Mouse (Mus musculus): ENCODE data around the gene Smco3. TPM values are rescaled to one million over a fixed set of nuclear protein-coding genes. Genes with fewer than 3 reads are reported as not detected.

The Smco3 gene
- polyA plus RNA-seq, 1 experiment: not detected

GRCm38 (mm10) chr6:136848971-136849370, 13.7 kb upstream of the Smco3 start:
- TF ChIP-seq CTCF (IDR thresholded peaks at IDR 0.05; ENCODE audit: borderline replicate concordance, insufficient read depth, low read length) (no peak), POLR2A (IDR thresholded peaks at IDR 0.05; ENCODE audit: low read depth, low read length) (no peak)
- Histone ChIP-seq H3K4me3 (ENCODE audit: insufficient read depth, low read length) (no peak overlapping the region), H3K4me1 (ENCODE audit: control insufficient read depth, insufficient read depth, low read length) (0 out of 2 replicates have a peak, but pooled peaks cover 2% of the 10 kb centered on the region), H3K27ac (ENCODE audit: insufficient read depth, low read length) (no peak overlapping the region)

- Histone ChIP-seq H3K27ac (ENCODE audit: insufficient read depth, low read length) (no peak overlapping the region), H3K4me1 (ENCODE audit: control insufficient read depth, insufficient read depth, low read length) (0 out of 2 replicates have a peak, but pooled peaks cover 2% of the 10 kb centered on the region), H3K4me3 (ENCODE audit: insufficient read depth, low read length) (no peak overlapping the region)
- TF ChIP-seq CTCF (IDR thresholded peaks at IDR 0.05; ENCODE audit: borderline replicate concordance, insufficient read depth, low read length) (no peak), POLR2A (IDR thresholded peaks at IDR 0.05; ENCODE audit: low read depth, low read length) (no peak)
Observed at GRCm38 (mm10) chr6:136848399-136848798, 13.1 kb upstream of the Smco3 start.

- TF ChIP-seq POLR2A (IDR thresholded peaks at IDR 0.05; ENCODE audit: low read depth, low read length) (no peak), CTCF (IDR thresholded peaks at IDR 0.05; ENCODE audit: borderline replicate concordance, insufficient read depth, low read length) (0 out of 2 replicates have a peak, but pooled peaks have one; percentile 8)
- Histone ChIP-seq H3K4me3 (ENCODE audit: insufficient read depth, low read length) (no peak overlapping the region), H3K27ac (ENCODE audit: insufficient read depth, low read length) (no peak overlapping the region), H3K4me1 (ENCODE audit: control insufficient read depth, insufficient read depth, low read length) (0 out of 2 replicates have a peak, but pooled peaks cover 1% of the 10 kb centered on the region)
Observed at GRCm38 (mm10) chr6:136847790-136848189, 12.5 kb upstream of the Smco3 start.

GRCm38 (mm10) chr6:136847267-136847666, 12.0 kb upstream of the Smco3 start:
- H3K4me3 ChIP-seq (ENCODE audit: insufficient read depth, low read length): no peak overlapping the region
- H3K27ac ChIP-seq (ENCODE audit: insufficient read depth, low read length): no peak overlapping the region
- no peak for TF ChIP-seq CTCF (IDR thresholded peaks at IDR 0.05; ENCODE audit: borderline replicate concordance, insufficient read depth, low read length)
- TF ChIP-seq POLR2A (IDR thresholded peaks at IDR 0.05; ENCODE audit: low read depth, low read length): no peak
- no peaks in the 10 kb centered on the region for H3K4me1 ChIP-seq (ENCODE audit: control insufficient read depth, insufficient read depth, low read length)

- H3K4me1 ChIP-seq (ENCODE audit: control insufficient read depth, insufficient read depth, low read length): no peaks in the 10 kb centered on the region
- TF ChIP-seq CTCF (IDR thresholded peaks at IDR 0.05; ENCODE audit: borderline replicate concordance, insufficient read depth, low read length) (no peak), POLR2A (IDR thresholded peaks at IDR 0.05; ENCODE audit: low read depth, low read length) (no peak)
- no peak overlapping the region for H3K4me3 ChIP-seq (ENCODE audit: insufficient read depth, low read length)
- no peak overlapping the region for H3K27ac ChIP-seq (ENCODE audit: insufficient read depth, low read length)
Observed at GRCm38 (mm10) chr6:136845706-136846480, 10.6 kb upstream of the Smco3 start.

GRCm38 (mm10) chr6:136844903-136845302, 9.7 kb upstream of the Smco3 start:
- Histone ChIP-seq H3K27ac (ENCODE audit: insufficient read depth, low read length) (no peak overlapping the region), H3K4me1 (ENCODE audit: control insufficient read depth, insufficient read depth, low read length) (no peaks in the 10 kb centered on the region), H3K4me3 (ENCODE audit: insufficient read depth, low read length) (no peak overlapping the region)
- TF ChIP-seq POLR2A (IDR thresholded peaks at IDR 0.05; ENCODE audit: low read depth, low read length): no peak
- no peak for TF ChIP-seq CTCF (IDR thresholded peaks at IDR 0.05; ENCODE audit: borderline replicate concordance, insufficient read depth, low read length)

- TF ChIP-seq CTCF (IDR thresholded peaks at IDR 0.05; ENCODE audit: borderline replicate concordance, insufficient read depth, low read length) (no peak), POLR2A (IDR thresholded peaks at IDR 0.05; ENCODE audit: low read depth, low read length) (no peak)
- Histone ChIP-seq H3K4me3 (ENCODE audit: insufficient read depth, low read length) (no peak overlapping the region), H3K4me1 (ENCODE audit: control insufficient read depth, insufficient read depth, low read length) (no peaks in the 10 kb centered on the region), H3K27ac (ENCODE audit: insufficient read depth, low read length) (no peak overlapping the region)
Observed at GRCm38 (mm10) chr6:136837323-136837722, 2.1 kb upstream of the Smco3 start.

GRCm38 (mm10) chr6:136831712-136832111, 3.5 kb downstream of the Smco3 start:
- no peaks in the 10 kb centered on the region for H3K4me1 ChIP-seq (ENCODE audit: control insufficient read depth, insufficient read depth, low read length)
- H3K4me3 ChIP-seq (ENCODE audit: insufficient read depth, low read length): no peak overlapping the region
- H3K27ac ChIP-seq (ENCODE audit: insufficient read depth, low read length): no peak overlapping the region
- TF ChIP-seq CTCF (IDR thresholded peaks at IDR 0.05; ENCODE audit: borderline replicate concordance, insufficient read depth, low read length): no peak
- TF ChIP-seq POLR2A (IDR thresholded peaks at IDR 0.05; ENCODE audit: low read depth, low read length): no peak

GRCm38 (mm10) chr6:136828681-136829080, 6.6 kb downstream of the Smco3 start:
- TF ChIP-seq CTCF (IDR thresholded peaks at IDR 0.05; ENCODE audit: borderline replicate concordance, insufficient read depth, low read length) (no peak), POLR2A (IDR thresholded peaks at IDR 0.05; ENCODE audit: low read depth, low read length) (no peak)
- Histone ChIP-seq H3K4me3 (ENCODE audit: insufficient read depth, low read length) (peak overlapping the region; percentile 78), H3K27ac (ENCODE audit: insufficient read depth, low read length) (peak overlapping the region; percentile 60; the same call in 1 of the 2 replicates), H3K4me1 (ENCODE audit: control insufficient read depth, insufficient read depth, low read length) (no peaks in the 10 kb centered on the region)

- no peaks in the 10 kb centered on the region for H3K4me1 ChIP-seq (ENCODE audit: control insufficient read depth, insufficient read depth, low read length)
- peak within 1 kb of the TSS; percentile 60; the same call in 1 of the 2 replicates for H3K27ac ChIP-seq (ENCODE audit: insufficient read depth, low read length)
- TF ChIP-seq POLR2A (IDR thresholded peaks at IDR 0.05; ENCODE audit: low read depth, low read length) (peak; percentile 95), CTCF (IDR thresholded peaks at IDR 0.05; ENCODE audit: borderline replicate concordance, insufficient read depth, low read length) (no peak)
- peak within 1 kb of the TSS; percentile 88 for H3K4me3 ChIP-seq (ENCODE audit: insufficient read depth, low read length)
Observed at GRCm38 (mm10) chr6:136827881-136828561, 7.2 kb downstream of the Smco3 start, which contains the start of gene Wbp11. Gene Wbp11 (minus strand): TSS chr6:136828233.

Data from embryonic fibroblast, embryonic 13.5 days (primary cell).